Comparison of ENCODE assay signal across 8 mouse cellular contexts in genomic region chr5:34286516-34286915, GRCm38 (mm10). TPM values are rescaled to one million over a fixed set of nuclear protein-coding genes. Genes with fewer than 3 reads are reported as not detected.
DNase-seq lines count a peak whose midpoint lies in the region; ATAC-seq and TF ChIP-seq lines count a peak whose summit lies in the region.

No protein-coding gene starts in this region.

- H3K36me3 ChIP-seq in embryonic facial prominence, embryonic 14.5 days (ENCODE audit: control insufficient read depth, insufficient read depth, low read length), result no peaks in the 10 kb centered on the region
- H3K36me3 ChIP-seq in limb, embryonic 15.5 days, result no peaks in the 10 kb centered on the region
- H3K36me3 ChIP-seq in stomach, postnatal 0 days (ENCODE audit: control insufficient read depth, insufficient read depth, low read length), result no peaks in the 10 kb centered on the region

- no peak for TF ChIP-seq CTCF in stomach, postnatal 0 days (IDR thresholded peaks at IDR 0.05; ENCODE audit: low read depth)

- no peak for TF ChIP-seq EP300 in stomach, postnatal 0 days (optimal IDR thresholded peaks at IDR 0.05)

- H3K4me2 ChIP-seq in embryonic facial prominence, embryonic 14.5 days (ENCODE audit: low read depth, low read length), result peak overlapping the region; percentile 99
- peak overlapping the region; percentile 97; the same call in 1 of the 2 replicates for H3K4me2 ChIP-seq in limb, embryonic 15.5 days
- H3K4me2 ChIP-seq in stomach, postnatal 0 days (replicated peaks; ENCODE audit: low read depth), result peak overlapping the region; percentile 80

- H3K4me1 ChIP-seq in embryonic facial prominence, embryonic 14.5 days (ENCODE audit: control insufficient read depth, insufficient read depth, low read length), result peaks cover 18% of the 10 kb centered on the region
- peaks cover 24% of the 10 kb centered on the region for H3K4me1 ChIP-seq in limb, embryonic 15.5 days
- H3K4me1 ChIP-seq in stomach, postnatal 0 days (replicated peaks; ENCODE audit: control insufficient read depth, insufficient read depth), result 0 out of 2 replicates have a peak, but pooled peaks cover 4% of the 10 kb centered on the region

- WGBS in embryonic facial prominence, embryonic 14.5 days, result 1% methylated on average over 10 of the region's 11 CpGs
- WGBS in limb, embryonic 15.5 days, result 2% methylated on average over 11 of the region's 11 CpGs
- 5% methylated on average over 11 of the region's 11 CpGs for WGBS in stomach, postnatal 0 days

- no peak overlapping the region for H3K27ac ChIP-seq in embryonic facial prominence, embryonic 14.5 days (replicated peaks; ENCODE audit: low read depth, low read length)
- no peak overlapping the region for H3K27ac ChIP-seq in limb, embryonic 15.5 days
- H3K27ac ChIP-seq in stomach, postnatal 0 days (replicated peaks), result no peak overlapping the region

- intact Hi-C loops in left cerebral cortex, postnatal 14 days (cut with DNase I), result loop anchor here (5.0 kb wide), 1 partner anchor 74 kb away; no protein-coding TSS in a partner anchor

- ATAC-seq in embryonic facial prominence, embryonic 14.5 days (ENCODE audit: low read depth), result no peak
- ATAC-seq in limb, embryonic 15.5 days (ENCODE audit: insufficient number of reproducible peaks, low FRiP score, low TSS enrichment, low read depth), result no peak
- no peak for ATAC-seq in stomach, postnatal 0 days (ENCODE audit: low FRiP score, low TSS enrichment)
- ATAC-seq in frontal cortex, adult (ENCODE audit: low TSS enrichment), result no peak

- no peak overlapping the region for H3K9ac ChIP-seq in embryonic facial prominence, embryonic 14.5 days (ENCODE audit: low read depth, low read length)
- no peak overlapping the region for H3K9ac ChIP-seq in limb, embryonic 15.5 days
- H3K9ac ChIP-seq in stomach, postnatal 0 days (ENCODE audit: low read length), result no peak overlapping the region

- peaks cover 52% of the 10 kb centered on the region for H3K27me3 ChIP-seq in embryonic facial prominence, embryonic 14.5 days (replicated peaks; ENCODE audit: control insufficient read depth, insufficient read depth, low read length)
- peaks cover 82% of the 10 kb centered on the region for H3K27me3 ChIP-seq in limb, embryonic 15.5 days
- H3K27me3 ChIP-seq in stomach, postnatal 0 days (ENCODE audit: control insufficient read depth, insufficient read depth, low read length), result peaks cover 4% of the 10 kb centered on the region

- H3K4me3 ChIP-seq in embryonic facial prominence, embryonic 14.5 days (ENCODE audit: low read depth, low read length), result peak overlapping the region; percentile 64
- H3K4me3 ChIP-seq in limb, embryonic 15.5 days, result peak overlapping the region; percentile 60; the same call in 1 of the 2 replicates
- peak overlapping the region; percentile 52; the same call in 1 of the 2 replicates for H3K4me3 ChIP-seq in stomach, postnatal 0 days (ENCODE audit: low read depth, low read length)

- DNase-seq in thymus, postnatal 14 days, result peak; percentile 5
- DNase-seq in thymus, adult 18-20 months, result no peak
- DNase-seq in embryonic facial prominence, embryonic 14.5 days (ENCODE audit: low spot score), result no peak
- DNase-seq in stomach, postnatal 0 days (ENCODE audit: low spot score), result peak; percentile 17
- no peak for DNase-seq in urinary bladder, postnatal 4 days (ENCODE audit: low spot score in 2 of 2)
- no peak for DNase-seq in left cerebral cortex, postnatal 14 days (ENCODE audit: low spot score in 2 of 2)

- H3K9me3 ChIP-seq in embryonic facial prominence, embryonic 14.5 days (ENCODE audit: control insufficient read depth, low read length), result no peaks in the 10 kb centered on the region
- no peaks in the 10 kb centered on the region for H3K9me3 ChIP-seq in limb, embryonic 15.5 days
- no peaks in the 10 kb centered on the region for H3K9me3 ChIP-seq in stomach, postnatal 0 days (ENCODE audit: control insufficient read depth, low read length)

RNA-seq across cellular contexts. Expression of gene Zfyve28, which starts 1.7 kb away (rescaled TPM):
- polyA plus RNA-seq in embryonic facial prominence, embryonic 14.5 days (2014; fragmentation: Nextera tagmentation; extraction: Ambion mirVana), result 1.2 and 1.7 TPM in 2 replicates
- polyA plus RNA-seq in limb, embryonic 15.5 days (2015; fragmentation: Nextera tagmentation; extraction: Ambion mirVana), result 0.82 and 1.1 TPM in 2 replicates
- polyA plus RNA-seq in stomach, postnatal 0 days (2015; fragmentation: Nextera tagmentation; extraction: Ambion mirVana), result 0.27 and 0.29 TPM in 2 replicates
- total RNA-seq in left cerebral cortex, postnatal 14 days (2021), result 10 to 100 TPM; 38.2 to 40.0 TPM

RNA-seq across cellular contexts. Expression of gene Cfap99, which starts 1.9 kb away (rescaled TPM):
- 0.18 and 0.21 TPM in 2 replicates for polyA plus RNA-seq in embryonic facial prominence, embryonic 14.5 days (2014; fragmentation: Nextera tagmentation; extraction: Ambion mirVana)
- not detected in 2 replicates for polyA plus RNA-seq in limb, embryonic 15.5 days (2015; fragmentation: Nextera tagmentation; extraction: Ambion mirVana)
- 0.04 TPM in 1 of 2 replicates, not detected in the other for polyA plus RNA-seq in stomach, postnatal 0 days (2015; fragmentation: Nextera tagmentation; extraction: Ambion mirVana)
- total RNA-seq in left cerebral cortex, postnatal 14 days (2021), result under 1 TPM; 0.51 to 0.59 TPM

RNA-seq across cellular contexts. Expression of gene Rnf4, which starts 49.6 kb away (rescaled TPM):
- polyA plus RNA-seq in embryonic facial prominence, embryonic 14.5 days (2014; fragmentation: Nextera tagmentation; extraction: Ambion mirVana), result 147 and 162 TPM in 2 replicates
- polyA plus RNA-seq in limb, embryonic 15.5 days (2015; fragmentation: Nextera tagmentation; extraction: Ambion mirVana), result 151 and 157 TPM in 2 replicates
- polyA plus RNA-seq in stomach, postnatal 0 days (2015; fragmentation: Nextera tagmentation; extraction: Ambion mirVana), result 85.2 and 85.7 TPM in 2 replicates
- total RNA-seq in left cerebral cortex, postnatal 14 days (2021), result 10 to 100 TPM; 82.3 to 86.0 TPM

Comparison
In these comparisons a context has a peak if more than half of its experiments do, and no peak if none do; other contexts are left out.
1. DNase-seq: peak in thymus, postnatal 14 days (single experiment) and stomach, postnatal 0 days (single experiment); none in thymus, adult 18-20 months (0 of 2), embryonic facial prominence, embryonic 14.5 days (single experiment), urinary bladder, postnatal 4 days (0 of 2) and left cerebral cortex, postnatal 14 days (0 of 2).
2. Peak in every context shown above with its lines, with median percentiles within 50 percentile points of each other: H3K4me2 ChIP-seq and H3K4me3 ChIP-seq.